Mouse (Mus musculus) hindbrain, embryonic 16.5 days (tissue): Measurements from ENCODE around the gene Map4k4. TPM values are rescaled to one million over a fixed set of nuclear protein-coding genes. Genes with fewer than 3 reads are reported as not detected.

Experiments
- ATAC-seq: fragments of 200-750 bp; cut with Nextera tagmentation; 2 replicates; pipeline ENCODE4 v1.8.0; 2017; ENCODE audit warnings: moderate TSS enrichment, moderate library complexity
- H3K27ac ChIP-seq: fragments of 300-500 bp; sonication (generic); 2 replicates; pipeline ENCODE4 v1.5.1; 2014; ENCODE audit warnings: low read depth, mild to moderate bottlenecking, control low read depth, low read length, moderate library complexity
- H3K27me3 ChIP-seq: fragments of 300-500 bp; sonication (generic); replicated peaks from 2 replicates; pipeline ENCODE4 v1.6.1; 2014; ENCODE audit warnings: low read length; ENCODE audit not compliant: control insufficient read depth, insufficient read depth
- H3K36me3 ChIP-seq: fragments of 300-500 bp; sonication (generic); 2 replicates; pipeline ENCODE4 v1.6.1; 2014; ENCODE audit warnings: mild to moderate bottlenecking, low read length, moderate library complexity, mixed read lengths; ENCODE audit not compliant: control insufficient read depth, insufficient read depth
- H3K4me1 ChIP-seq: fragments of 300-500 bp; sonication (generic); 2 replicates; pipeline ENCODE4 v1.6.1; 2014; ENCODE audit warnings: low read depth, low read length; ENCODE audit not compliant: control insufficient read depth, insufficient read depth
- H3K4me2 ChIP-seq: fragments of 300-500 bp; sonication (generic); 2 replicates; pipeline ENCODE4 v1.6.1; 2014; ENCODE audit warnings: mild to moderate bottlenecking, low read length, control low read depth, moderate library complexity
- H3K4me3 ChIP-seq: fragments of 300-500 bp; sonication (generic); 2 replicates; pipeline ENCODE4 v1.5.1; 2014; ENCODE audit warnings: mild to moderate bottlenecking, low read length, control low read depth, moderate library complexity
- H3K9ac ChIP-seq: fragments of 300-500 bp; sonication (generic); 2 replicates; pipeline ENCODE4 v1.6.1; 2014; ENCODE audit warnings: low read depth, mild to moderate bottlenecking, control low read depth, low read length, moderate library complexity
- H3K9me3 ChIP-seq: fragments of 300-500 bp; sonication (generic); 2 replicates; pipeline ENCODE4 v1.6.1; 2014; ENCODE audit warnings: mild to moderate bottlenecking, low read length, moderate library complexity; ENCODE audit not compliant: control insufficient read depth
- whole genome bisulfite sequencing: fragments of 180-500 bp; shearing (Covaris S2); extraction: QIAGEN DNeasy Blood & Tissue Kit; methylation state at CpG from one replicate; pipeline ENCODE4 v1.1.7; 2014; 5-methylcytosine and 5-hydroxymethylcytosine counted together
- polyA plus RNA-seq: library from polyadenylated mRNA; unstranded; fragments of >200 nt; fragmentation: Nextera tagmentation; extraction: Ambion mirVana; gene quantifications from 2 replicates; pipeline ENCODE4 v1.2.1, GENCODE M21; 2015

Gene Map4k4
- polyA plus RNA-seq, 1 experiment from 2014 or later: 21.7 TPM

DNA sequence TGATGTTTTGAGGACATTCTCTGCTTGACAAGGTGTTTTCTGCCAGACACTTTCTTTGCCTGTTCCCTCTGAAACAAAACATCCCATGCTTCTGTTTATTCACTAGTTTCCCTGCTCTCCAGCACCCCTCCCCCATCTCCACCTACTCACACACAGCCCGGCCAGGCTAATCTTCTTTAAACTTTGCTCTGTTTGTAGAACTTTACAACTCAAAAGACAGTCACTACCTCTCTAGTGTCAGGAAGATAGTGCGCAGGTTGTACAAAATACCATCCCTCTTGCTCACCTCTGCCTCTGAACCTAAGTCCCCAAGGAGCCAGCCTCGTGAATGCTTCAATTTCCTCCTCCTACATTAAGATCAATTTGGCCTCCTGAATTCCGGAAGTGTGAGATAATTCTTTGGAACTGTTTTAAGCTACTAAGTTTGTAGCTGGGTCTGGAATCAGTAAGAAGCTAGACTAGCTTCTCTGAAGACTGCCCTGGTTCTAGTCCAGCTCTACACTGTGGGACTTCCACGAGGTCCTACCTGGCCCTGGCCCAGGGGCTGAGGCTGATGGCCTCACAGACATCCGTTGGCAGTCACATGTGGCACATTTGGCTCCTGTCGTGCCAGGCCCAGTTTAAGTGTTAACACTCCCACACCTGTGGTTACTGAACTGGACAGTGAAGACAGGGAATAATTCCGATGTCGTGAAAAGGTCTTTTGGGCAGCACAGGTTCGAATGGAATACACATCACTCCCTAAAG lies 31.7 kb upstream of the Map4k4 start:
- Histone ChIP-seq H3K36me3 (no peaks in the 10 kb centered on the region), H3K27me3 (no peaks in the 10 kb centered on the region), H3K4me3 (no peak overlapping the region), H3K4me1 (peaks cover 7% of the 10 kb centered on the region), H3K9ac (no peak overlapping the region), H3K4me2 (no peak overlapping the region), H3K27ac (no peak overlapping the region), H3K9me3 (no peaks in the 10 kb centered on the region)
- WGBS: 64% methylated on average over 10 of the region's 10 CpGs
- ATAC-seq: peak; percentile 52; the same call in 1 of the 2 replicates

DNA sequence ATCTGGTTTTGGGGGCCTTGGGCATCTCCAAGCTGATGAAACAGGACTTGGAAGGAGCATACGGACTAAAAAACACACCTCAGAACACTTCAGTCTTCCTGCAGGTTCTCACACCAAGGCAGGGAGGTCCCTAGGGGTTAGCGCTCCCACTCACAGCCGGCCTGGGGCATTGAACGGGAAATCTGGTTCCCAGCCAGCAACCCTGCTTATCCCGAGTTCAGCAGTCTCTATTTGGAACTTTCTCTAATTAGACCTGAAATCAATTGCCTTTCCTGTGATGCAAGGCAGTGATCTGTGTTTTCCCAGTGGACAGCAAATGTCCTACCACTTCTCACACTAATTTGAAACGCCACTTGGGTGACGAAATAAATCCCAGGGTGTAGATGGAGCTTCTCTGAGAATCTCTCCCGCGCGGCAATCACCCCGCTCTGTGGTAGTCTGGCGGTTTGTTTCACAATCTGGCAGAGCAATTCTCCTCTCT lies 31.0 kb upstream of the Map4k4 start:
- 37% methylated on average over 12 of the region's 12 CpGs for WGBS
- no peak overlapping the region for H3K9ac ChIP-seq
- no peak overlapping the region for H3K4me3 ChIP-seq
- H3K27me3 ChIP-seq: no peaks in the 10 kb centered on the region
- H3K27ac ChIP-seq: no peak overlapping the region
- no peaks in the 10 kb centered on the region for H3K36me3 ChIP-seq
- no peaks in the 10 kb centered on the region for H3K9me3 ChIP-seq
- peak; percentile 58; the same call in 1 of the 2 replicates for ATAC-seq
- peaks cover 7% of the 10 kb centered on the region for H3K4me1 ChIP-seq
- H3K4me2 ChIP-seq: peak overlapping the region; percentile 24; the same call in 1 of the 2 replicates

DNA sequence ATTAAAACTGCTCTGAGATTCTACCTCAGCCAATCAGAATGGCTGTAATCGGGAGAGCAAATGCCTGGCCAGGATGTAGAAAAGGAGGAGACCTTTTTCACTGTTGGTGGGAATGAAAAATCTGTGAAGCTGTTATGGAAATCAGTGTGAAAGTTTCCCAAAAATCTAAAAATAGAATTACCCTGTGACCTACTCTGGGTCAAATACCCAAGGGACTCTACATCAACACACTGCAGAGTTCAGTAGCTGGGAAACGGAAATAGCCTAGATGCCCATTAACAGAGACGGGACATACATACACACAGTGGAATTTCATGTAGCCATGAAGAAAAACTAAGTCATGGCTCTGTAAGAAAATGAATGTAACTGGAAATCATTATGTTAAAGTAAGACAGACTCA lies 22.7 kb upstream of the Map4k4 start:
- no peak for ATAC-seq
- Histone ChIP-seq H3K27me3 (no peaks in the 10 kb centered on the region), H3K9ac (no peak overlapping the region), H3K27ac (no peak overlapping the region), H3K4me3 (no peak overlapping the region), H3K4me1 (no peaks in the 10 kb centered on the region), H3K9me3 (no peaks in the 10 kb centered on the region), H3K4me2 (no peak overlapping the region), H3K36me3 (no peaks in the 10 kb centered on the region)
- 60% methylated on average over 3 of the region's 3 CpGs for WGBS

DNA sequence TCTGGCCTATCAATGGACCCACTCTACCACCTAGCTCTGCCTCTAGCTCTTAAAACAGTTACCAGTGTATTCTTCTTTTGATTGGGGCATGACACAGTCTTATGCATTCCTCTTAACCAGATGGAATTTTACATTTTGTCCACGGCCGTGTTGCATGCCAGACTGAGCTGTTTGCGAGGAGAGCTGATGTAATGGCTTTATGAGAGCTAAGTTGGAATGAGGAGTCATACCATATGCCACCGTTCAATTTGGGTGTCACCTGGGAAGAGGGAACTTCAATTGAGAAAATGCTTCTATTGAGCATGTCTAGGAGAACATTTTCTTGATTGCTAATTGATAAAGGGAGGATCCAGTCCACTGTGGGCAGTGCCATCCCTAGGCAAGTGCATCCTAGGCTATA lies 18.2 kb upstream of the Map4k4 start:
- Histone ChIP-seq H3K4me1 (no peaks in the 10 kb centered on the region; the same call in 1 of the 2 replicates), H3K9ac (no peak overlapping the region), H3K4me3 (no peak overlapping the region), H3K9me3 (no peaks in the 10 kb centered on the region), H3K4me2 (no peak overlapping the region), H3K27ac (no peak overlapping the region), H3K27me3 (no peaks in the 10 kb centered on the region), H3K36me3 (no peaks in the 10 kb centered on the region)
- no peak for ATAC-seq
- WGBS: 91% methylated on average over 4 of the region's 4 CpGs

- no peaks in the 10 kb centered on the region; the same call in 1 of the 2 replicates for H3K4me1 ChIP-seq
- H3K27me3 ChIP-seq: no peaks in the 10 kb centered on the region
- ATAC-seq: no peak
- no peak overlapping the region for H3K4me2 ChIP-seq
- H3K27ac ChIP-seq: no peak overlapping the region
- no peaks in the 10 kb centered on the region for H3K9me3 ChIP-seq
- 37% methylated on average over 16 of the region's 16 CpGs for WGBS
- H3K4me3 ChIP-seq: no peak overlapping the region
- no peak overlapping the region for H3K9ac ChIP-seq
- no peaks in the 10 kb centered on the region for H3K36me3 ChIP-seq
Measured at GRCm38 (mm10) chr1:39884803-39885515, 15.8 kb upstream of the Map4k4 start.

GRCm38 (mm10) chr1:39887997-39888396 lies 12.7 kb upstream of the Map4k4 start:
- H3K4me2 ChIP-seq: no peak overlapping the region
- no peak overlapping the region for H3K27ac ChIP-seq
- no peaks in the 10 kb centered on the region for H3K9me3 ChIP-seq
- no peaks in the 10 kb centered on the region; the same call in 1 of the 2 replicates for H3K4me1 ChIP-seq
- H3K9ac ChIP-seq: no peak overlapping the region
- no peak overlapping the region for H3K4me3 ChIP-seq
- no peaks in the 10 kb centered on the region for H3K36me3 ChIP-seq
- WGBS: 64% methylated on average over 1 of the region's 1 CpGs
- H3K27me3 ChIP-seq: no peaks in the 10 kb centered on the region
- ATAC-seq: no peak

GRCm38 (mm10) chr1:39889429-39889828 lies 11.3 kb upstream of the Map4k4 start:
- Histone ChIP-seq H3K27ac (no peak overlapping the region), H3K4me1 (no peaks in the 10 kb centered on the region; the same call in 1 of the 2 replicates), H3K9me3 (no peaks in the 10 kb centered on the region), H3K27me3 (no peaks in the 10 kb centered on the region), H3K4me2 (no peak overlapping the region), H3K9ac (no peak overlapping the region), H3K36me3 (no peaks in the 10 kb centered on the region), H3K4me3 (no peak overlapping the region)
- no peak for ATAC-seq
- 92% methylated on average over 8 of the region's 8 CpGs for WGBS

- no peak for ATAC-seq
- WGBS: 76% methylated on average over 6 of the region's 6 CpGs
- Histone ChIP-seq H3K4me1 (no peaks in the 10 kb centered on the region; the same call in 1 of the 2 replicates), H3K36me3 (no peaks in the 10 kb centered on the region), H3K9me3 (no peaks in the 10 kb centered on the region), H3K4me2 (no peak overlapping the region), H3K27me3 (no peaks in the 10 kb centered on the region), H3K4me3 (no peak overlapping the region), H3K27ac (no peak overlapping the region), H3K9ac (no peak overlapping the region)
Measured at GRCm38 (mm10) chr1:39889973-39890372, 10.7 kb upstream of the Map4k4 start.

DNA sequence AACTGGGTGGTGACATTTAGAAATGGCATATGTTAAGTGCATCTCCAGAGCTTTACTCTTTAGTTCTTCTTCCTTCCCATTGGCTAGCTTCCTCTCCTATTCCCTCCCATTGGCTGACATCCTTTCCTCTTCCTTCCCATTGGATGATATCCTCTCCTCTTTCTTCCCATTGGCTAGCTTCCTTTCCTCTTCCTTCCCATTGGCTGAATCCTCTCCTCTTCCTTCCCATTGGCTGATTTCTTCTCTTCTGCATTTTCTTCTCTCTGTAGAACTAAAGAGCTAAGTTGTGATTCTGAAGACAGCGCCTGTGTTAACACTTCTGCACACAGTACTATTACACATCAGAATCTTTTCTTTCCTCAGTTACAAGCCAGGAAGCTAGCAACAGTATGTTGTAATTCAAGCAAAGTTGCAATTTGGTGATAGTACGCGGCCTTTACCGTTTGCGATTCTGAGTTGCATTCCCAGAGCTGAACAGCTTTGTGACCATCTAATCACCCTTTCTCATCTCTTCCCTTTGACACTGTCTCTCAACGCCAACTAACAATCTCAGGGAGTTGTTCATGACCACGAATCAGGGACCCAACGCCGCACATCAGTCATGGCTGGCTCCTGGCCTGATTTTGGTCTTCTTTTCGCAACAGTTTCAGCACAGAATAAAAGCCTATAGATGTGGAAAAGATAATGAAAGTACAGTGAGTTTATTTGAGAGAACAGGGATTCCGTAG lies 7.4 kb upstream of the Map4k4 start:
- WGBS: 92% methylated on average over 11 of the region's 11 CpGs
- Histone ChIP-seq H3K27me3 (no peaks in the 10 kb centered on the region), H3K9me3 (no peaks in the 10 kb centered on the region), H3K9ac (no peak overlapping the region), H3K4me1 (no peaks in the 10 kb centered on the region), H3K4me3 (no peak overlapping the region), H3K4me2 (no peak overlapping the region), H3K36me3 (no peaks in the 10 kb centered on the region), H3K27ac (no peak overlapping the region)
- no peak for ATAC-seq
